Mouse (Mus musculus): Measurements from ENCODE around the gene Ggn. TPM values are rescaled to one million over a fixed set of nuclear protein-coding genes. Genes with fewer than 3 reads are reported as not detected.

Gene Ggn
- polyA plus RNA-seq, 1 experiment from 2014 or later: 0.42 TPM

Other genes with a start within 250 kb of the Ggn start
- gene Actn4, start 207.9 kb upstream of the Ggn start, polyA plus RNA-seq (2015; fragmentation: Nextera tagmentation; extraction: Ambion mirVana): 319 and 341 TPM in 2 replicates
- 370 and 373 TPM in 2 replicates for gene Eif3k, start 188.3 kb upstream of the Ggn start, polyA plus RNA-seq (2015; fragmentation: Nextera tagmentation; extraction: Ambion mirVana)
- 7.8 and 9.3 TPM in 2 replicates for gene Map4k1, start 188.2 kb upstream of the Ggn start, polyA plus RNA-seq (2015; fragmentation: Nextera tagmentation; extraction: Ambion mirVana)
- 0.30 and 0.76 TPM in 2 replicates for gene Ryr1, start 45.0 kb upstream of the Ggn start, polyA plus RNA-seq (2015; fragmentation: Nextera tagmentation; extraction: Ambion mirVana)
- gene Rasgrp4, start 35.4 kb upstream of the Ggn start, polyA plus RNA-seq (2015; fragmentation: Nextera tagmentation; extraction: Ambion mirVana): 0.75 and 0.76 TPM in 2 replicates
- gene Fam98c, start 14.0 kb upstream of the Ggn start, polyA plus RNA-seq (2015; fragmentation: Nextera tagmentation; extraction: Ambion mirVana): 24.8 and 26.7 TPM in 2 replicates
- gene Spred3, start 201 bp downstream of the Ggn start, polyA plus RNA-seq (2015; fragmentation: Nextera tagmentation; extraction: Ambion mirVana): 1.9 and 2.2 TPM in 2 replicates
- gene Psmd8, start 10.5 kb downstream of the Ggn start, polyA plus RNA-seq (2015; fragmentation: Nextera tagmentation; extraction: Ambion mirVana): 225 and 237 TPM in 2 replicates
- 0.60 and 1.2 TPM in 2 replicates for gene Catsperg1, start 43.8 kb downstream of the Ggn start, polyA plus RNA-seq (2015; fragmentation: Nextera tagmentation; extraction: Ambion mirVana)
- gene Kcnk6, start 62.3 kb downstream of the Ggn start, polyA plus RNA-seq (2015; fragmentation: Nextera tagmentation; extraction: Ambion mirVana): 1.6 and 1.9 TPM in 2 replicates
- 83.7 and 85.8 TPM in 2 replicates for gene Yif1b, start 68.1 kb downstream of the Ggn start, polyA plus RNA-seq (2015; fragmentation: Nextera tagmentation; extraction: Ambion mirVana)
- 67.4 and 70.6 TPM in 2 replicates for gene 2200002D01Rik, start 78.3 kb downstream of the Ggn start, polyA plus RNA-seq (2015; fragmentation: Nextera tagmentation; extraction: Ambion mirVana)
- 525 and 574 TPM in 2 replicates for gene Spint2, start 111.7 kb downstream of the Ggn start, polyA plus RNA-seq (2015; fragmentation: Nextera tagmentation; extraction: Ambion mirVana)
- gene Ppp1r14a, start 119.1 kb downstream of the Ggn start, polyA plus RNA-seq (2015; fragmentation: Nextera tagmentation; extraction: Ambion mirVana): 42.7 and 56.7 TPM in 2 replicates
- gene Dpf1, start 133.7 kb downstream of the Ggn start, polyA plus RNA-seq (2015; fragmentation: Nextera tagmentation; extraction: Ambion mirVana): 7.6 and 8.2 TPM in 2 replicates

All from stomach, embryonic 15.5 days (tissue).